Mouse (Mus musculus) lung, postnatal 0 days (tissue): ENCODE measurements around the gene Slco1a1.

Experiments
- CTCF ChIP-seq: IDR thresholded peaks from 2 replicates; pipeline ENCODE4 v1.5.1; 2016; ENCODE audit warnings: antibody characterized with exemption, mild to moderate bottlenecking
- EP300 ChIP-seq: IDR thresholded peaks from 2 replicates; pipeline ENCODE4 v1.6.1; 2016; ENCODE audit warnings: antibody characterized with exemption, mild to moderate bottlenecking, control low read depth

- TF ChIP-seq CTCF (no peak), EP300 (no peak)
Measured at GRCm38 (mm10) chr6:141962420-141962819, 15.7 kb upstream of the Slco1a1 start.
